Mouse (Mus musculus) intestine, embryonic 14.5 days (tissue): ENCODE data around the gene Fbxo4. TPM values are rescaled to one million over a fixed set of nuclear protein-coding genes. Genes with fewer than 3 reads are reported as not detected.

ENCODE experiments used
- ATAC-seq: fragments of 200-750 bp; cut with Nextera tagmentation; replicated peaks from 2 replicates; pipeline ENCODE4 v1.8.0; 2017; ENCODE audit warnings: low read depth, moderate number of reproducible peaks, moderate TSS enrichment, moderate library complexity; ENCODE audit not compliant: low FRiP score, low TSS enrichment
- DNase-seq: peaks from one replicate; pipeline ENCODE4 v3.0.0-alpha.2; 2018; ENCODE audit warnings: low spot score
- H3K27ac ChIP-seq: fragments of 300-500 bp; sonication (generic); 2 replicates; pipeline ENCODE4 v1.5.1; 2014; ENCODE audit warnings: low read depth, mild to moderate bottlenecking, control low read depth
- H3K27me3 ChIP-seq: fragments of 300-500 bp; sonication (generic); replicated peaks from 2 replicates; pipeline ENCODE4 v1.6.1; 2014; ENCODE audit warnings: low read length, control low read depth; ENCODE audit not compliant: control insufficient read depth, insufficient read depth
- H3K36me3 ChIP-seq: fragments of 300-500 bp; sonication (generic); 2 replicates; pipeline ENCODE4 v1.6.1; 2014; ENCODE audit warnings: low read length, control low read depth; ENCODE audit not compliant: control insufficient read depth, insufficient read depth
- H3K4me1 ChIP-seq: fragments of 300-500 bp; sonication (generic); replicated peaks from 2 replicates; pipeline ENCODE4 v1.6.1; 2014; ENCODE audit warnings: low read length, control low read depth, mixed read lengths; ENCODE audit not compliant: control insufficient read depth, insufficient read depth
- H3K4me2 ChIP-seq: fragments of 300-500 bp; sonication (generic); 2 replicates; pipeline ENCODE4 v1.6.1; 2014; ENCODE audit warnings: low read length
- H3K4me3 ChIP-seq: fragments of 300-500 bp; sonication (generic); 2 replicates; pipeline ENCODE4 v1.5.1; 2014; ENCODE audit warnings: low read depth, low read length, control low read depth, mixed read lengths
- H3K9ac ChIP-seq: fragments of 300-500 bp; sonication (generic); 2 replicates; pipeline ENCODE4 v1.6.1; 2014; ENCODE audit warnings: mild to moderate bottlenecking, low read length
- H3K9me3 ChIP-seq: fragments of 300-500 bp; sonication (generic); 2 replicates; pipeline ENCODE4 v1.6.1; 2016; ENCODE audit warnings: low read length, control low read depth; ENCODE audit not compliant: control insufficient read depth
- WGBS: fragments of 180-500 bp; shearing (Covaris S2); extraction: QIAGEN DNeasy Blood & Tissue Kit; methylation state at CpG from one replicate; pipeline ENCODE4 v1.1.7; 2014; 5-methylcytosine and 5-hydroxymethylcytosine counted together
- polyA plus RNA-seq: library from polyadenylated mRNA; unstranded; fragments of >200 nt; fragmentation: Nextera tagmentation; extraction: Ambion mirVana; gene quantifications from 2 replicates; pipeline ENCODE4 v1.2.1, GENCODE M21; 2014

Gene Fbxo4
- polyA plus RNA-seq, 1 experiment from 2014 or later, result 9.0 TPM

- Histone ChIP-seq H3K9ac (peak overlapping the region; percentile 83), H3K9me3 (no peaks in the 10 kb centered on the region), H3K27ac (peak overlapping the region; percentile 90), H3K4me1 (peaks cover 6% of the 10 kb centered on the region), H3K36me3 (peaks cover 22% of the 10 kb centered on the region), H3K4me3 (peak overlapping the region; percentile 62), H3K4me2 (peak overlapping the region; percentile 60), H3K27me3 (no peaks in the 10 kb centered on the region)
- ATAC-seq, result no peak
- WGBS, result 24% methylated on average over 14 of the region's 14 CpGs
- DNase-seq, result no peak
Observed at GRCm38 (mm10) chr15:3994852-3995447, 15.6 kb upstream of the Fbxo4 start.

GRCm38 (mm10) chr15:3987981-3988380 is 8.6 kb upstream of the Fbxo4 start:
- Histone ChIP-seq H3K9ac (no peak overlapping the region), H3K27me3 (no peaks in the 10 kb centered on the region), H3K9me3 (no peaks in the 10 kb centered on the region), H3K4me1 (no peaks in the 10 kb centered on the region), H3K4me3 (no peak overlapping the region), H3K4me2 (no peak overlapping the region), H3K27ac (no peak overlapping the region), H3K36me3 (peaks cover 83% of the 10 kb centered on the region)
- WGBS, result 64% methylated on average over 2 of the region's 2 CpGs
- DNase-seq (no peak), ATAC-seq (no peak)

- H3K27me3 ChIP-seq, result no peaks in the 10 kb centered on the region
- H3K4me3 ChIP-seq, result no peak overlapping the region
- DNase-seq (no peak), ATAC-seq (no peak)
- no peak overlapping the region for H3K27ac ChIP-seq
- no peaks in the 10 kb centered on the region for H3K9me3 ChIP-seq
- peaks cover 70% of the 10 kb centered on the region for H3K36me3 ChIP-seq
- 82% methylated on average over 2 of the region's 2 CpGs for WGBS
- no peak overlapping the region for H3K9ac ChIP-seq
- no peaks in the 10 kb centered on the region for H3K4me1 ChIP-seq
- no peak overlapping the region for H3K4me2 ChIP-seq
Observed at GRCm38 (mm10) chr15:3984876-3985275, 5.5 kb upstream of the Fbxo4 start.

GRCm38 (mm10) chr15:3982732-3983131 is 3.4 kb upstream of the Fbxo4 start:
- Histone ChIP-seq H3K9ac (no peak overlapping the region), H3K9me3 (no peaks in the 10 kb centered on the region), H3K27ac (no peak overlapping the region), H3K27me3 (no peaks in the 10 kb centered on the region), H3K4me2 (no peak overlapping the region), H3K36me3 (peaks cover 52% of the 10 kb centered on the region), H3K4me3 (no peak overlapping the region), H3K4me1 (no peaks in the 10 kb centered on the region)
- DNase-seq (no peak), ATAC-seq (no peak)
- 89% methylated on average over 5 of the region's 5 CpGs for WGBS

GRCm38 (mm10) chr15:3979871-3980270 is 498 bp upstream of the Fbxo4 start:
- Histone ChIP-seq H3K4me3 (peak overlapping the region; percentile 60; the same call in 1 of the 2 replicates), H3K4me1 (no peaks in the 10 kb centered on the region), H3K36me3 (peaks cover 27% of the 10 kb centered on the region), H3K27ac (peak overlapping the region; percentile 97), H3K4me2 (peak overlapping the region; percentile 58), H3K9me3 (no peaks in the 10 kb centered on the region), H3K27me3 (no peaks in the 10 kb centered on the region), H3K9ac (peak overlapping the region; percentile 90)
- ATAC-seq (peak; percentile 21), DNase-seq (no peak)
- 73% methylated on average over 3 of the region's 3 CpGs for WGBS

GRCm38 (mm10) chr15:3978279-3978678 is 1.1 kb downstream of the Fbxo4 start:
- DNase-seq, result no peak
- Histone ChIP-seq H3K4me2 (peak overlapping the region; percentile 58; the same call in 1 of the 2 replicates), H3K4me1 (no peaks in the 10 kb centered on the region)

GRCm38 (mm10) chr15:3973300-3973699 is 6.1 kb downstream of the Fbxo4 start:
- Histone ChIP-seq H3K27ac (no peak overlapping the region), H3K9ac (no peak overlapping the region), H3K9me3 (no peaks in the 10 kb centered on the region), H3K27me3 (no peaks in the 10 kb centered on the region), H3K36me3 (peaks cover 12% of the 10 kb centered on the region), H3K4me3 (no peak overlapping the region), H3K4me1 (no peaks in the 10 kb centered on the region), H3K4me2 (no peak overlapping the region)
- DNase-seq (no peak), ATAC-seq (no peak)
- 86% methylated on average over 3 of the region's 3 CpGs for WGBS

More at GRCm38 (mm10) chr15:3978279-3978678, 1.1 kb downstream of the Fbxo4 start:
- H3K36me3 ChIP-seq, result peaks cover 11% of the 10 kb centered on the region
- no peak overlapping the region for H3K27ac ChIP-seq
- no peaks in the 10 kb centered on the region for H3K9me3 ChIP-seq
- 91% methylated on average over 2 of the region's 2 CpGs for WGBS
- H3K9ac ChIP-seq, result no peak overlapping the region
- ATAC-seq, result no peak
- H3K27me3 ChIP-seq, result no peaks in the 10 kb centered on the region
- H3K4me3 ChIP-seq, result peak overlapping the region; percentile 60; the same call in 1 of the 2 replicates

- Histone ChIP-seq H3K4me3 (no peak overlapping the region), H3K9me3 (no peaks in the 10 kb centered on the region), H3K27me3 (no peaks in the 10 kb centered on the region), H3K4me2 (no peak overlapping the region), H3K9ac (no peak overlapping the region), H3K36me3 (peaks cover 18% of the 10 kb centered on the region), H3K4me1 (no peaks in the 10 kb centered on the region), H3K27ac (no peak overlapping the region)
- WGBS, result 94% methylated on average over 6 of the region's 6 CpGs
- DNase-seq (no peak), ATAC-seq (no peak)
Observed at GRCm38 (mm10) chr15:3970193-3970592, 9.2 kb downstream of the Fbxo4 start.

GRCm38 (mm10) chr15:3969743-3970142 is 9.6 kb downstream of the Fbxo4 start:
- no peak for ATAC-seq
- Histone ChIP-seq H3K27ac (no peak overlapping the region), H3K36me3 (peaks cover 22% of the 10 kb centered on the region), H3K9ac (no peak overlapping the region), H3K9me3 (no peaks in the 10 kb centered on the region), H3K4me3 (no peak overlapping the region), H3K4me2 (no peak overlapping the region), H3K4me1 (no peaks in the 10 kb centered on the region), H3K27me3 (no peaks in the 10 kb centered on the region)
- 85% methylated on average over 14 of the region's 14 CpGs for WGBS
- DNase-seq, result no peak
